Mouse (Mus musculus): ENCODE data around the gene Gnb3. TPM values are rescaled to one million over a fixed set of nuclear protein-coding genes. Genes with fewer than 3 reads are reported as not detected.

Gnb3 gene
- total RNA-seq (2021), result 1 to 10 TPM; 1.6 to 1.7 TPM
- long read RNA-seq, experiment 1, partial matches to known transcripts, result 0 of 1 reads
- long read RNA-seq, experiment 1, other reads (novel, unspliced or antisense), result 0 of 1 reads
- long read RNA-seq, experiment 2, transcript Gnb3-201 (10 exons, 1,846 nt), result major isoform, 6 of 8 reads
- long read RNA-seq, experiment 2, partial matches to known transcripts, result 1 of 8 reads
- long read RNA-seq, experiment 2, other reads (novel, unspliced or antisense), result 1 of 8 reads

DNA sequence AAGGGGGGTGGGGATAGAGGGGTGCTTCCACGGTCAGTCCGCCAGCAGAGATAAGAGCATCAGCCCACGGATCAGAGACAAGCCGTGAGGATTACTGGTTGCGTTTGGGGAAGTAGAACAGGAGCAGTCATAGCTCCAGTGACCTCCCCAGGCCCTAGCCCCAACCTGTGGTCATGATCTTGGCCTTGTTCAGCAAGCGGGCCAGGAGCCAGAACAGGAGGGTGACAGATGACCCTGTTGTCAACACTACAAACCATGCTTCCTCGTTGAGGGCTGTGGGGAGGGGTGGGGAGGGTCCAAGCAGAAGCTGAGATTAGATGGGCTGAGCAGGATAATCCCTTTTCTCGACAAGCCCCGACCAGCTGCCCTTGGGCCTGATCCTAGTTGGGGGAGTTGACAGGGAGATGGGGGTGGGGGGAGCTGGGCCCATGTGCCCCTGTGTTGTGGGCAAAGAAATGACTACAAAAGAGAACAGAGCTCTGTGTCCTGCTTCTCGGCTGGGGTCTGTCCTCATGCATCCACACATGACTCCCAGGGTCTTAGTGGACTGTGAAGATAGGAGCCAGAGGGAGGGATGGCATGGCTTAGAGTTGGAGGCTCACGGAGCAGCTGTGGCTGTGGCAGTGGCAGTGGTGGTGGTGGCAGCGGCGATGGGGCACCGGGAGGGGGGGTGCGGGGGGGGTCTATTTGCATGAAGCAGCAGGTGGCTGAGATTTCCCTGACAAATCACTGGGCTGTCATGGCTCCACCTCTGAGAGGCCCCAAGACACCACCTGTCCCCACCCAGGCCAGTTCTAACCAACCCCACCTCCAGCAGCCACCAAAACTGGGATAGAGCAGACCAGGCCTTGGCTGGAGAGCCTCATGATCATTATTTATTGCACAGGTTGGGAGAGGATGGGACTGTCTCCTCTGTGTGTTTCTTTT is at the start of gene Gnb3:
Gene Gnb3, minus strand, starts transcription at position 35 of the 927 bp plus-strand sequence.
- DNase-seq, result no peak

- DNase-seq, result no peak
Measured at GRCm38 (mm10) chr6:124888555-124889125, 48.6 kb upstream of the Gnb3 start.

DNA sequence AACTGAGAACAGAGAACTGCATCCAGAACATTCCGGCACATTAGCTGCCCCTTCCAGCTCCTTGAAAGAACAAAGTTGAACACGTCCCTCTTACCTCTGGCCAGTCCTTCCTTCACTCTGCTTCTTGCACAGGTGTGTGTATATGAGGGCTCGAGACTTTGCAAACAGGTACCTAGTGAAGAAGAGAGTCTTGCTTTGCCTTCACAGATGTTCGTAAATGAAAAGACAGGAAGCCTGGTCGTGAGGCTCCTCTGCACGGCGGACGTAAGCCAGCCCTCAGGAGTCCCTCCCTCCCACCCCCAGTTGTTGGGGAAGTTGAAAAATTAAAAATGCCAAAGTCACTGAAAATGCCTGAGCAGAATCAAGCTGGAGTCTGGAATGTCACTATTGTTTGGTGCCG is 47.9 kb upstream of the Gnb3 start, which contains the start of gene Cd4:
Gene Cd4, minus strand, starts transcription at position 236 of the 400 bp plus-strand sequence.
- DNase-seq, result no peak

DNA sequence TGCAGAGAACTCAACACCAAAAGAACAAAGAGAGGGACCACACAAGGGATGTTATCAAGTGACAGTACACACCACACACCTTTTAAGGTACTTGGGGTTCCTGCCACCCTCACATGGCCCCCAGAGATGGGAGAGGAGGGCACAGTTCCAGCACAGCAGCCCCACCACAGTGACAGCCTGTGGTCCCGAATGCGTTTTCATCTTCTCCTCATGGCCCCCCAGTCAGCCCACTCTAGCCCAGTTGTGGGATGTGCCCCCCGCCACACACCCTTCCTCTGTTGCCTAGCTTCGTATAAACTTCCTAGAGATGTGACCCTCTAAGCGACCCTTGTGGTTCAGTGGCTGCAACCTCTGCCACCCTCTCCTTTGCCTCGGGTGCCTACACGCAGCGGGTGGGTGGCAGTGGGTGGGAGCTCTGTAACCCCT is 45.9 kb upstream of the Gnb3 start:
- DNase-seq, result no peak

DNA sequence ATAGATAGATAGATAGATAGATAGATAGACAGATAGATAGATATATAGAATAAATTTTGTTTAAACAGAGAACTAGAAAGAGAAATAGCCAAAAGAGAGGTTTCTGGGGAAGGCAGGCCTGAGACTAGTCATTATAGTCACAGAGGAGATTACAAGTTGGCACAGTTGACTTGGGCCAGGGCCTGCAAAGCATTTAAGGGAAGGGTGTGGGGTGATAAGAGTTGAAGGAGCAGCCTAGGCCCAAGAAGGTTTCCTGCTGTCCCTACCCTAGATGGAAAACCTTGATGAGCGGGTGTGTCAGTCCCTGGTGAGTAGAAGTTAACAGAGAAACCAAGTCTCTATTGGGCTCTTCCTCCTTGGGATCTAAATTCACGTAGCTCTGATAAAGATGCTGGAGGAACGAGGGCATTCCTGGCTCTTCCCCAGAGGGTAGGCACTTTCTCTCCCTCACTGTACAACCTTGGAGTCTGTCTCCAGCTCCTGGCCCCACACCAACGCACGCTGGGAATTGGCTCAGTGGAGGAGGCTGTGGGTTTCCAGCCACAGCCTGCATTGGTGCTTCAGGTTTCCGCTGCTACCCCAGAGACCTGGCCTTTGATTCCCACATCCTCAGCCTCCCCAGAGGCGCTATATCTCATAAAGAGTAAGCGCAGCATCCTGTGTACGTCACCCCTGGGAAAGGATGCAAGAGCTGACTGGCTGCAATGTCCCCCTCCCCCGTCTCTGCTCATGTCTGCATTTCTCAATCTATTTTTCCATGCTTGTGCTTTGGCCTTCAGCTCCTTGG is 44.8 kb upstream of the Gnb3 start:
- no peak for DNase-seq

DNA sequence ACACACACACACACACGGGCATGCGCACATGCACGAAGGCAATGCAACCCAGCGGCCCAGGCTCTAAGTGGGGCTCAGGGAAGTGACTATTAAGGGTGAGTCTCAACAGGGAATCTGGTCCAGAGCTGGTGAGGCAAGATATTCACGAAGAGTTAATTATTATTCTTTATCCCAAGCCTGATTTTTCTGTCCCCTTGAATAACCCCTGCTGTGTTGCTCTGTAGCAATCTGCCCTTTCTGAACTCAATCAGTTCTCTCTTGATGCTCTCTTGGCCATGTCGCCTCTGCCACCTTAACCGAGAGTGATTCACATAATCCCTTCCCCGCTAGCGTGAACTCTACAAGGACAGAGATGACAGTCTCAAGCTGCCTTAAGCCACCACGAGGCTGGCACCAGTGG is 43.3 kb upstream of the Gnb3 start:
- DNase-seq, result no peak

DNA sequence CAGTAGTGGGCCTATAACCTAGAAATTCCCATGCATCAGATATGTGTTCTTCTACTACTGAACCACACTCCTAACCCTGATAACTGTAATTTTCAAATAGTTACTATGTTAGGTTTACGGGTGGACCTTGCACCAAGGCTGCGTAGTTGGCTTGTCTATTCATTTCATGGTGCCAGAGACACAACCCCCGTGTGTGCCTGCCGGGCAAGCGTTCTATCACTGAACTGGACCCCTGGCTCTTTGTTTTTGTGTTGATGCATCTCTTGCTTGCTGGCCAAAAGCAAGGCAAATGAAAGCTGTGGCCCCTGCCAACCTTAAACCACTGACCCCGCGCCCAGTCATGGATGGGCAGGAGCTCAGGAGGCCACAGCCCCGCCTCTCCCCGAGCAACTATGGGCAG is 41.7 kb upstream of the Gnb3 start:
- DNase-seq, result no peak

- no peak for DNase-seq
Measured at GRCm38 (mm10) chr6:124879390-124879789, 39.3 kb upstream of the Gnb3 start.

GRCm38 (mm10) chr6:124874348-124874747 is 34.3 kb upstream of the Gnb3 start:
- no peak for DNase-seq

DNA sequence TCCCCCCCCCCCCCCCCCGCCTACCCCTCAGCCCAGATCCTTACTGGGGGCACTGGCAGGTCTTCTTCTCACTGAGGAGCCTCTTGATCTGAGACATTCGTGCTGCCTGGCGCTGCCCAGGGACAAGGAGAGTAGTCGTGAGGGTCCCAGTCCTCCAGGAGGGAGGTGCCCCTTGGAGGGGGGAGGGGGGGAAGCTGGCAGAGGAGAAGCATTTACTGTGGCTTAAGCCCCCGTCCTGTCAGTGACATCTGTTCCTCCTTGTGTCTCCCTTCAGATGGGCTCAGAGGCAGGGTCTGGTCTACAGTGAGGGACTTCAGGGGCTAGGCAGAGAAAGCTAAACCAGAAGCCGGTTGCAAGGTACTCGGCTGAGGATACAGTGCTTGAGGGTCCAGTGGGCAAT is 26.5 kb upstream of the Gnb3 start:
- no peak for DNase-seq

DNA sequence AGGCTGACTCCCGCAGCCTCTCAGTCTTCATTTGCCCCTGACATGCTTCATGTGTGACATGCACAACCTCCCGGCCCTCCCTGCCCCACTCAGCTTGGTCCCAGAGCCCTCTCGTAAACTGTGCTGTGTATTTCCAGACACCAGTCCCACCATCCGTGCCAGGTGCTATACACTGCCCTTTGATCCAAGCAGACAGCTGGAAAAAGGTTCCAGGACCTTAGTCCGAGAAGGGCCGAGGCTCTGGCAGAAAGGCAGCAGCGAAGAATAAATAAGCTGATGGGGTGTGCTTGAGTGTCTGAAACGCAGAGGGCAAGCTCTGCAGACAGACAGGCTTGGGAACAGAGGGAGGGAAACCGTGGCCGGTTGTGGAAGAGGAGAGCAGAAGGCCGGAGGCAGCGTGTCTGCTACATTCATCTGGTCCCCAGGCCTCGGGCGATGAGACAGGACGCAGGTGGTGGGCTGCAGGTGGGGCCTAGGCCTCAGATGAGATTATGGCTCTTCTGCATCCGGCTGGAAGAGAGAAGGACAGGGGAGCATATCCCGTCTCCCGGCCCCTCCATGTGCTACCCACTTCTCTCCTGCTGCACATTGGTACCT is 25.8 kb upstream of the Gnb3 start:
- no peak for DNase-seq

DNA sequence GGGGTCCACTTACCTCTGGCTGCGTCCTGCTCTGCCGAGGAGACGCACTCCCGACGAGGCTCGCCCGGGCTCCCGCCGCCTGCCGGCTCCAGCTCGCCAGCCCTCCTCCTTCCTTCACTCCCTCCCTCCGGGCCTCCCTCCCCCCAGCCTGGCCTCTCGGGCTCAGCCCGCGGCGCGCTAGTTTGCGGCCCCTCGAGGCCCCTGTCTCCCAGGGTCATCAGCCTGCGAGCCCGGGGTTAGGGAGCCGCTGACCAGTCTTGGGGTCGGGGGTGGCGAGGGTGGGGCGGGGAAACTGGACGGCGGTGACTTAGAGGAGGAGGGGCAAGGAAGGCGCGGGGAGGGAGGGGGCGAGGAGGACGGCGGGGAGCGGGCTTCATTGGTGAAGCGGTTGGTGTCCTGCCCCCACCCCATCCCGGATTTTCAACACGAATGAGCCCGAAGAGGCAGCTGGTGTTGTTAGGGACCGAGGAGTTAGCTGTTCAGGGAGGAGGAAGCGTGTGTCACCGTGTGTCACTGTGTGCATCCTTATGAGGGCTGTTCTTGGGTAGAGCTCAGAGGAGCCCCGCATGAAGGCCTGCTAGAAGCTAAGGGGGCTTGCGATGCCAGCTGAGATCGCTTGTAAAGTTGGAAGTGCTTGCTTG is 23.7 kb upstream of the Gnb3 start, which contains the start of gene Gpr162:
Gene Gpr162, minus strand, starts transcription at position 326 of the 641 bp plus-strand sequence.
- DNase-seq, result peak; percentile 56

GRCm38 (mm10) chr6:124863125-124863657 is 23.1 kb upstream of the Gnb3 start:
- no peak for DNase-seq

DNA sequence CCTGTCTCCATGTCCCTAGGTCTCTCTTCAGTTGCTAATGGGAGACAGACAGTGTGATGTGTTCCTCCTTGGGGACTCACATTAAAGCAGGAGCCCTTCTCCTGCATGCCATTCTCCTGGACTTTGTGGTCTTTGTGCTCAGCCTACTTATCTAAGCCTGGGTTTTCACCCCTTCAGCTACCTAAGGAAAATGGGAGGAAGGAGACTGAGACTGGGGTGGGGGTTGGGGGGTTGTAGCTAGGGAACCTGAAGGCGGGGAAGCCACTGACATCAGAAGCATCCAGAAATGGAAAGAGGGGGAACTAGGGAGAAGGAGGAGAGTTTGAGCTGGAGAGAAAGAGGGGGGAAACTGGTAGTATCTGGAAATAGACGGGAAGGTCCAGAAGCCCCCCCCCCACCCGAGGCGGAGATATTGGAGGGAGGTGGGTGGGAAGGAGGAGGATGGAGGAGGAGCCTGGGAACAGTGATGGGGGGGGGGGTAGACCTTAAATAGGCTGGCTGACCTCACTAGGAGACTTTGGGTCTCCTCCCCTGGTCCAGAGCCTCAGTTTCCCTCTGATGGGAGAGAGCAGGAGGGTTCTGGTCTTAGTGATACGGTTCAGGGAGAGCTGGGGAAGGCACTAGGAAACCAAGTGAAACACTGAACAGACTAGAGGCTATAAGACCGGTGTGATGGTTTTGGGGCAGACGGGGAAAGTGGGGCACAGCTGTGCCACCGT is 22.5 kb upstream of the Gnb3 start:
- DNase-seq, result no peak

DNA sequence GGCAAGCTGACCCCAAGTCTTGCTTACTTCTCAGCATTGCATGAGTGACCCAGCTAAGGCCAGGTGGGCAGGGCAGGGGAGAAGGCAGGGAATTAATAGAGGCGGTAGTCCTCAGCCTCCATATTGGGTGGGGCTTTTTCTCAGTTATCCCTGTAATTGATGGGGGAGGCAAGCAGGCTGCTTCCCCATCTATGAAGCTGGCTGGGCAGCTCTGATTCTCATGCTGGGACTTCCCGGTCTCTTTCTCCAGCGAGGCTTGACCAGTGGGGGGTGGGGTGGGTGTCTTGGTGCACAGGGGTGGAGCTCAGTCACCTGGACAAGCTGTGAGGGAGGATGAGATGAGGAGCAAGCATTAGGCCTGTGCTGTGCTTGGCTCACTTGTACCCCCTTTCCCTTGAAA is 21.7 kb upstream of the Gnb3 start:
- DNase-seq, result no peak

DNA sequence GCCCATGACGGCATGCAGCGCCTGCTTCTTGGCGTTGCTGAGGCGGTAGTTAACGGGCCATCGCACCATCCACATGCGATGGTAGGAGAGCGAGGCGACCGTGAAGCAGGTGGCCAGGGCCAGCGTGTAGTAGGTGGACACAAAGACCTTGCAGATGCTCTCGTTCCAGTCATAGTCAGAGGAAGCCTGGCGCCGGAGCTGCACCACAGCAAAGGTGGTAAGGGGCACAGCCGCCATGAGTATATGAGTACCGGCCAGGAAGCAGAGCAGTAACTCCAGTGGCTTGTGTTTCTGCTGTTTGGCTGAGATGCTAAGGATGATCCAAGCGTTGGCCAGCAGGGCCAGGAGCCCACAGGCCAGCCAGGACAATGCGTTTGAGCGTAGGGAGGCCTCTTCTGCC is 21.2 kb upstream of the Gnb3 start:
- no peak for DNase-seq

- no peak for DNase-seq
Measured at GRCm38 (mm10) chr6:124860511-124860910, 20.4 kb upstream of the Gnb3 start.

GRCm38 (mm10) chr6:124859725-124860124 is 19.6 kb upstream of the Gnb3 start:
- DNase-seq, result peak; percentile 77

- DNase-seq, result no peak
Measured at GRCm38 (mm10) chr6:124858561-124859318, 18.7 kb upstream of the Gnb3 start.

Data from gastrocnemius, postnatal 25 days (tissue).